Comparison of ENCODE assay signal across 7 mouse cellular contexts in genomic region chr9:107377961-107378512, GRCm38 (mm10). TPM values are rescaled to one million over a fixed set of nuclear protein-coding genes. Genes with fewer than 3 reads are reported as not detected.
DNase-seq lines count a peak whose midpoint lies in the region; ATAC-seq and TF ChIP-seq lines count a peak whose summit lies in the region.

No protein-coding gene starts in this region.

- peaks cover 4% of the 10 kb centered on the region for H3K4me1 ChIP-seq in testis, adult 2 months (ENCODE audit: control insufficient read depth, insufficient read depth, low read length)
- peaks cover 3% of the 10 kb centered on the region; the same call in 1 of the 2 replicates for H3K4me1 ChIP-seq in embryonic facial prominence, embryonic 11.5 days (ENCODE audit: control insufficient read depth, insufficient read depth, low read length)
- no peaks in the 10 kb centered on the region for H3K4me1 ChIP-seq in intestine, postnatal 0 days (replicated peaks; ENCODE audit: control insufficient read depth, insufficient read depth, low read length)
- H3K4me1 ChIP-seq in midbrain, embryonic 16.5 days (ENCODE audit: control insufficient read depth, insufficient read depth, low read length) = peaks cover 13% of the 10 kb centered on the region

- no peaks in the 10 kb centered on the region for H3K36me3 ChIP-seq in testis, adult 2 months (ENCODE audit: control insufficient read depth, insufficient read depth, low read length)
- no peaks in the 10 kb centered on the region for H3K36me3 ChIP-seq in embryonic facial prominence, embryonic 11.5 days (replicated peaks; ENCODE audit: control insufficient read depth, insufficient read depth, low read depth, low read length)
- no peaks in the 10 kb centered on the region for H3K36me3 ChIP-seq in intestine, postnatal 0 days (ENCODE audit: control insufficient read depth, insufficient read depth)
- no peaks in the 10 kb centered on the region for H3K36me3 ChIP-seq in midbrain, embryonic 16.5 days (ENCODE audit: control insufficient read depth, insufficient read depth, low read length)

- TF ChIP-seq POLR2A in testis, adult 2 months (IDR thresholded peaks at IDR 0.05; ENCODE audit: control insufficient read depth, low read depth, low read length) = no peak

- ATAC-seq in embryonic facial prominence, embryonic 11.5 days (replicated peaks; ENCODE audit: insufficient number of reproducible peaks, low FRiP score, low TSS enrichment, low read depth) = peak; percentile 54; the same call in 1 of the 2 replicates
- no peak for ATAC-seq in intestine, postnatal 0 days
- peak; percentile 75; the same call in 1 of the 2 replicates for ATAC-seq in midbrain, embryonic 16.5 days
- ATAC-seq in megakaryocyte-erythroid progenitor cell, adult 5-6 weeks (replicated peaks; ENCODE audit: low FRiP score, low TSS enrichment, poor library complexity, severe bottlenecking) = no peak

- H3K4me3 ChIP-seq in testis, adult 2 months (ENCODE audit: control insufficient read depth, low read depth, low read length) = peak overlapping the region; percentile 56
- peak overlapping the region; percentile 39 for H3K4me3 ChIP-seq in embryonic facial prominence, embryonic 11.5 days (ENCODE audit: low read depth, low read length)
- peak overlapping the region; percentile 30 for H3K4me3 ChIP-seq in intestine, postnatal 0 days (ENCODE audit: low read depth, low read length)
- peak overlapping the region; percentile 40 for H3K4me3 ChIP-seq in midbrain, embryonic 16.5 days (ENCODE audit: low read depth, low read length)

- H3K27me3 ChIP-seq in testis, adult 2 months (ENCODE audit: control insufficient read depth, insufficient read depth, low read length) = no peaks in the 10 kb centered on the region
- peaks cover 41% of the 10 kb centered on the region for H3K27me3 ChIP-seq in embryonic facial prominence, embryonic 11.5 days (ENCODE audit: control insufficient read depth, insufficient read depth, low read length)
- peaks cover 56% of the 10 kb centered on the region for H3K27me3 ChIP-seq in intestine, postnatal 0 days (replicated peaks; ENCODE audit: control insufficient read depth, insufficient read depth, low read length)
- peaks cover 3% of the 10 kb centered on the region; the same call in 1 of the 2 replicates for H3K27me3 ChIP-seq in midbrain, embryonic 16.5 days (ENCODE audit: control insufficient read depth, insufficient read depth, low read depth, low read length)

- TF ChIP-seq CTCF in testis, adult 2 months (IDR thresholded peaks at IDR 0.05; ENCODE audit: control insufficient read depth, insufficient read depth, insufficient replicate concordance, low read depth, low read length) = no peak
- TF ChIP-seq CTCF in intestine, postnatal 0 days (IDR thresholded peaks at IDR 0.05; ENCODE audit: low read depth) = no peak

- WGBS in embryonic facial prominence, embryonic 11.5 days = under 1% methylated on average over 35 of the region's 35 CpGs
- under 1% methylated on average over 35 of the region's 35 CpGs for whole genome bisulfite sequencing in intestine, postnatal 0 days
- 0% methylated on average over 35 of the region's 35 CpGs for WGBS in midbrain, embryonic 16.5 days

- peak overlapping the region; percentile 69 for H3K4me2 ChIP-seq in embryonic facial prominence, embryonic 11.5 days (ENCODE audit: low read depth, low read length)
- peak overlapping the region; percentile 55 for H3K4me2 ChIP-seq in intestine, postnatal 0 days (replicated peaks; ENCODE audit: low read depth)
- H3K4me2 ChIP-seq in midbrain, embryonic 16.5 days (ENCODE audit: low read length) = peak overlapping the region; percentile 71

- peak overlapping the region; percentile 43; the same call in 1 of the 2 replicates for H3K9ac ChIP-seq in embryonic facial prominence, embryonic 11.5 days (replicated peaks; ENCODE audit: low read length)
- no peak overlapping the region for H3K9ac ChIP-seq in intestine, postnatal 0 days (ENCODE audit: low read depth, low read length)
- peak overlapping the region; percentile 65 for H3K9ac ChIP-seq in midbrain, embryonic 16.5 days (ENCODE audit: low read depth, low read length)

- H3K9me3 ChIP-seq in embryonic facial prominence, embryonic 11.5 days (replicated peaks; ENCODE audit: control insufficient read depth, low read length) = no peaks in the 10 kb centered on the region
- H3K9me3 ChIP-seq in intestine, postnatal 0 days (ENCODE audit: control insufficient read depth) = no peaks in the 10 kb centered on the region
- no peaks in the 10 kb centered on the region for H3K9me3 ChIP-seq in midbrain, embryonic 16.5 days (replicated peaks; ENCODE audit: control insufficient read depth, low read length, poor library complexity, severe bottlenecking)

- no peak overlapping the region for H3K27ac ChIP-seq in testis, adult 2 months (ENCODE audit: control insufficient read depth, insufficient read depth, low read depth, low read length)
- H3K27ac ChIP-seq in embryonic facial prominence, embryonic 11.5 days (replicated peaks; ENCODE audit: low read depth, low read length) = no peak overlapping the region
- H3K27ac ChIP-seq in intestine, postnatal 0 days (ENCODE audit: low read depth, low read length) = no peak overlapping the region
- H3K27ac ChIP-seq in midbrain, embryonic 16.5 days (ENCODE audit: low read length) = peak overlapping the region; percentile 79

- DNase-seq in testis, postnatal 10 days (ENCODE audit: low spot score) = no peak
- DNase-seq in embryonic facial prominence, embryonic 11.5 days (ENCODE audit: low spot score) = peak; percentile 66
- DNase-seq in urinary bladder, adult 2 months (ENCODE audit: low spot score) = no peak

RNA-seq across cellular contexts. Expression of gene Cacna2d2, which starts 21.4 kb away (rescaled TPM):
- 5.2 and 8.2 TPM in 2 replicates for polyA plus RNA-seq in testis, adult 2 months (2012; rRNA removed)
- polyA plus RNA-seq in embryonic facial prominence, embryonic 11.5 days (2014; fragmentation: Nextera tagmentation; extraction: Ambion mirVana) = 0.59 and 0.63 TPM in 2 replicates
- polyA plus RNA-seq in intestine, postnatal 0 days (2015; fragmentation: Nextera tagmentation; extraction: Ambion mirVana) = 0.14 and 0.22 TPM in 2 replicates
- polyA plus RNA-seq in midbrain, embryonic 16.5 days (2015; fragmentation: Nextera tagmentation; extraction: Ambion mirVana) = 9.1 and 9.3 TPM in 2 replicates
- 0.10 TPM in 1 of 2 replicates, not detected in the other for total RNA-seq in megakaryocyte-erythroid progenitor cell, adult 5-6 weeks (2014; fragmentation: Nextera tagmentation)
- not detected in 2 replicates for total RNA-seq in megakaryocyte-erythroid progenitor cell, adult 5-6 weeks (2017)
- polyA plus RNA-seq in urinary bladder, adult 2 months (2012; rRNA removed) = 0.46 and 0.84 TPM in 2 replicates

RNA-seq across cellular contexts. Expression of gene 6430571L13Rik, which starts 37.6 kb away (rescaled TPM):
- 0.40 and 0.53 TPM in 2 replicates for polyA plus RNA-seq in testis, adult 2 months (2012; rRNA removed)
- polyA plus RNA-seq in embryonic facial prominence, embryonic 11.5 days (2014; fragmentation: Nextera tagmentation; extraction: Ambion mirVana) = 0.70 and 0.72 TPM in 2 replicates
- polyA plus RNA-seq in intestine, postnatal 0 days (2015; fragmentation: Nextera tagmentation; extraction: Ambion mirVana) = 0.14 and 0.20 TPM in 2 replicates
- 10.2 and 11.2 TPM in 2 replicates for polyA plus RNA-seq in midbrain, embryonic 16.5 days (2015; fragmentation: Nextera tagmentation; extraction: Ambion mirVana)
- total RNA-seq in megakaryocyte-erythroid progenitor cell, adult 5-6 weeks (2014; fragmentation: Nextera tagmentation) = not detected in 2 replicates
- 0.47 TPM in 1 of 2 replicates, not detected in the other for total RNA-seq in megakaryocyte-erythroid progenitor cell, adult 5-6 weeks (2017)
- 1.7 and 1.9 TPM in 2 replicates for polyA plus RNA-seq in urinary bladder, adult 2 months (2012; rRNA removed)

RNA-seq across cellular contexts. Expression of gene Hemk1, which starts 39.9 kb away (rescaled TPM):
- polyA plus RNA-seq in testis, adult 2 months (2012; rRNA removed) = 22.0 TPM in 2 replicates
- 8.2 and 11.0 TPM in 2 replicates for polyA plus RNA-seq in embryonic facial prominence, embryonic 11.5 days (2014; fragmentation: Nextera tagmentation; extraction: Ambion mirVana)
- 5.9 and 8.2 TPM in 2 replicates for polyA plus RNA-seq in intestine, postnatal 0 days (2015; fragmentation: Nextera tagmentation; extraction: Ambion mirVana)
- polyA plus RNA-seq in midbrain, embryonic 16.5 days (2015; fragmentation: Nextera tagmentation; extraction: Ambion mirVana) = 19.2 and 19.7 TPM in 2 replicates
- 5.8 and 18.8 TPM in 2 replicates for total RNA-seq in megakaryocyte-erythroid progenitor cell, adult 5-6 weeks (2014; fragmentation: Nextera tagmentation)
- 4.9 and 9.0 TPM in 2 replicates for total RNA-seq in megakaryocyte-erythroid progenitor cell, adult 5-6 weeks (2017)
- 19.7 and 20.0 TPM in 2 replicates for polyA plus RNA-seq in urinary bladder, adult 2 months (2012; rRNA removed)

Comparison
In these comparisons a context has a peak if more than half of its experiments do, and no peak if none do; other contexts are left out.
1. ATAC-seq: peak in embryonic facial prominence, embryonic 11.5 days (single experiment) and midbrain, embryonic 16.5 days (single experiment); none in intestine, postnatal 0 days (single experiment) and megakaryocyte-erythroid progenitor cell, adult 5-6 weeks (single experiment).
2. Peak in every context shown above with its lines, with median percentiles within 50 percentile points of each other: H3K4me3 ChIP-seq and H3K4me2 ChIP-seq.